Mouse (Mus musculus) lung, embryonic 14.5 days (tissue): ENCODE measurements around the gene Dennd5b. TPM values are rescaled to one million over a fixed set of nuclear protein-coding genes. Genes with fewer than 3 reads are reported as not detected.
A peak's percentile ranks its signal among the peaks of the same experiment; 100 is the strongest.
"Not testable (repeated sequence)": the region's sequence is repeated elsewhere in the genome, so short reads cannot be mapped to it uniquely, and the experiment has no call there.

Source experiments
- ATAC-seq: fragments of 200-750 bp; cut with Nextera tagmentation; 2 replicates; pipeline ENCODE4 v1.8.0; 2017; ENCODE audit warnings: mild to moderate bottlenecking, moderate TSS enrichment, moderate library complexity; ENCODE audit not compliant: insufficient read depth
- DNase-seq: peaks from one replicate; pipeline ENCODE4 v3.0.0-alpha.2; 2015
- H3K27ac ChIP-seq: fragments of 300-500 bp; sonication (generic); 2 replicates; pipeline ENCODE4 v1.5.1; 2014; ENCODE audit warnings: low read depth, mild to moderate bottlenecking, moderate library complexity
- H3K27me3 ChIP-seq: fragments of 300-500 bp; sonication (generic); 2 replicates; pipeline ENCODE4 v1.6.1; 2014; ENCODE audit warnings: low read length, control low read depth; ENCODE audit not compliant: insufficient read depth
- H3K36me3 ChIP-seq: fragments of 300-500 bp; sonication (generic); 2 replicates; pipeline ENCODE4 v1.6.1; 2014; ENCODE audit warnings: control low read depth; ENCODE audit not compliant: insufficient read depth
- H3K4me1 ChIP-seq: fragments of 300-500 bp; sonication (generic); 2 replicates; pipeline ENCODE4 v1.6.1; 2014; ENCODE audit warnings: antibody characterized with exemption, control low read depth; ENCODE audit not compliant: insufficient read depth
- H3K4me2 ChIP-seq: fragments of 300-500 bp; sonication (generic); 2 replicates; pipeline ENCODE4 v1.6.1; 2014; ENCODE audit warnings: mild to moderate bottlenecking
- H3K4me3 ChIP-seq: fragments of 300-500 bp; sonication (generic); 2 replicates; pipeline ENCODE4 v1.5.1; 2014; ENCODE audit warnings: low read depth, low read length
- H3K9ac ChIP-seq: fragments of 300-500 bp; sonication (generic); 2 replicates; pipeline ENCODE4 v1.6.1; 2014
- H3K9me3 ChIP-seq: fragments of 300-500 bp; sonication (generic); 2 replicates; pipeline ENCODE4 v1.6.1; 2016; ENCODE audit warnings: low read depth, low read length, control low read depth
- CTCF ChIP-seq: IDR thresholded peaks from 2 replicates; pipeline ENCODE4 v1.5.1; 2016; ENCODE audit warnings: antibody characterized with exemption, low read depth
- WGBS: fragments of 180-500 bp; shearing (Covaris S2); extraction: QIAGEN DNeasy Blood & Tissue Kit; methylation state at CpG from one replicate; pipeline ENCODE4 v1.1.7; 2014; 5-methylcytosine and 5-hydroxymethylcytosine counted together
- polyA plus RNA-seq: library from polyadenylated mRNA; unstranded; fragments of >200 nt; fragmentation: Nextera tagmentation; extraction: Ambion mirVana; gene quantifications from 2 replicates; pipeline ENCODE4 v1.2.1, GENCODE M21; 2014

The Dennd5b gene
- polyA plus RNA-seq, 1 experiment from 2014 or later = 9.8 TPM

- H3K36me3 ChIP-seq = peaks cover 22% of the 10 kb centered on the region
- peak; percentile 68; the same call in 1 of the 2 replicates for ATAC-seq
These were observed 90.6 kb downstream of the Dennd5b start for GRCm38 (mm10) chr6:149010766-149011301.

GRCm38 (mm10) chr6:149005009-149005408, 96.5 kb downstream of the Dennd5b start:
- Histone ChIP-seq H3K27me3 (no peaks in the 10 kb centered on the region), H3K36me3 (peaks cover 41% of the 10 kb centered on the region), H3K4me3 (no peak overlapping the region), H3K9ac (no peak overlapping the region), H3K4me2 (no peak overlapping the region), H3K9me3 (no peaks in the 10 kb centered on the region), H3K4me1 (no peaks in the 10 kb centered on the region), H3K27ac (no peak overlapping the region)
- TF ChIP-seq CTCF = no peak
- ATAC-seq (no peak), DNase-seq (no peak)
- 87% methylated on average over 7 of the region's 7 CpGs for WGBS

More at GRCm38 (mm10) chr6:149010766-149011301, 90.6 kb downstream of the Dennd5b start:
- H3K4me2 ChIP-seq = no peak overlapping the region
- no peaks in the 10 kb centered on the region for H3K4me1 ChIP-seq
- H3K4me3 ChIP-seq = no peak overlapping the region
- H3K27me3 ChIP-seq = no peaks in the 10 kb centered on the region
- no peaks in the 10 kb centered on the region for H3K9me3 ChIP-seq
- H3K9ac ChIP-seq = no peak overlapping the region
- DNase-seq = peak; percentile 84
- TF ChIP-seq CTCF = peak; percentile 71
- no peak overlapping the region for H3K27ac ChIP-seq

GRCm38 (mm10) chr6:148994327-148994999, 107.0 kb downstream of the Dennd5b start:
- H3K27me3 ChIP-seq = no peaks in the 10 kb centered on the region
- H3K4me1 ChIP-seq = no peaks in the 10 kb centered on the region
- 0 out of 2 replicates have a peak, but pooled peaks have one; percentile 10 for TF ChIP-seq CTCF
- H3K36me3 ChIP-seq = peaks cover 12% of the 10 kb centered on the region; the same call in 1 of the 2 replicates
- no peak overlapping the region for H3K4me2 ChIP-seq
- ATAC-seq = no peak
- H3K9me3 ChIP-seq = no peaks in the 10 kb centered on the region
- H3K9ac ChIP-seq = no peak overlapping the region
- WGBS = 61% methylated on average over 5 of the region's 5 CpGs
- H3K4me3 ChIP-seq = no peak overlapping the region
- DNase-seq = no peak
- H3K27ac ChIP-seq = no peak overlapping the region

GRCm38 (mm10) chr6:148993117-148994077, 108.1 kb downstream of the Dennd5b start:
- WGBS = 34% methylated on average over 9 of the region's 9 CpGs
- H3K4me3 ChIP-seq = 0 out of 2 replicates have a peak overlapping the region, but pooled peaks have one; percentile 8
- no peak overlapping the region for H3K9ac ChIP-seq
- TF ChIP-seq CTCF = peak; percentile 60
- H3K27ac ChIP-seq = peak overlapping the region; percentile 64
- ATAC-seq (peak; percentile 69), DNase-seq (peak; percentile 78)
- H3K27me3 ChIP-seq = no peaks in the 10 kb centered on the region
- H3K4me2 ChIP-seq = peak overlapping the region; percentile 23; the same call in 1 of the 2 replicates
- no peaks in the 10 kb centered on the region for H3K9me3 ChIP-seq
- peaks cover 10% of the 10 kb centered on the region; the same call in 1 of the 2 replicates for H3K36me3 ChIP-seq
- no peaks in the 10 kb centered on the region for H3K4me1 ChIP-seq

GRCm38 (mm10) chr6:148992373-148993116, 108.9 kb downstream of the Dennd5b start:
- H3K36me3 ChIP-seq = peaks cover 10% of the 10 kb centered on the region; the same call in 1 of the 2 replicates
- 40% methylated on average over 4 of the region's 4 CpGs for WGBS
- DNase-seq (peak; percentile 48), ATAC-seq (peak; percentile 63)
- no peak for TF ChIP-seq CTCF
- no peak overlapping the region for H3K9ac ChIP-seq
- no peaks in the 10 kb centered on the region for H3K4me1 ChIP-seq
- H3K27ac ChIP-seq = peak overlapping the region; percentile 64
- no peak overlapping the region for H3K4me3 ChIP-seq
- H3K27me3 ChIP-seq = no peaks in the 10 kb centered on the region
- peak overlapping the region; percentile 18; the same call in 1 of the 2 replicates for H3K4me2 ChIP-seq
- H3K9me3 ChIP-seq = no peaks in the 10 kb centered on the region

GRCm38 (mm10) chr6:148991660-148992372, 109.7 kb downstream of the Dennd5b start:
- no peaks in the 10 kb centered on the region for H3K4me1 ChIP-seq
- no peak for TF ChIP-seq CTCF
- ATAC-seq = no peak
- no peak overlapping the region for H3K9ac ChIP-seq
- no peak overlapping the region for H3K4me2 ChIP-seq
- no peaks in the 10 kb centered on the region for H3K27me3 ChIP-seq
- WGBS = 49% methylated on average over 6 of the region's 6 CpGs
- no peak overlapping the region for H3K4me3 ChIP-seq
- H3K36me3 ChIP-seq = peaks cover 9% of the 10 kb centered on the region; the same call in 1 of the 2 replicates
- DNase-seq = no peak
- peak overlapping the region; percentile 64 for H3K27ac ChIP-seq
- no peaks in the 10 kb centered on the region for H3K9me3 ChIP-seq

- not testable (repeated sequence) for ATAC-seq, H3K4me2 ChIP-seq, H3K4me1 ChIP-seq, H3K27ac ChIP-seq, DNase-seq, H3K4me3 ChIP-seq, H3K9ac ChIP-seq, H3K36me3 ChIP-seq, H3K9me3 ChIP-seq, H3K27me3 ChIP-seq
- WGBS = 55% methylated on average over 1 of the region's 3 CpGs
These were observed 111.5 kb downstream of the Dennd5b start for GRCm38 (mm10) chr6:148989792-148990491.
